1 mouse cellular context compared by ENCODE assay signal in genomic region chr19:12473201-12473641, GRCm38 (mm10).
TF ChIP-seq lines count a peak whose summit lies in the region.

No protein-coding gene starts in this region.

TF ChIP-seq in MEL, 35 proteins besides CTCF, POLR2A, EP300 and RAD21 (continued from another document):
- TF ChIP-seq USF2 (IDR thresholded peaks at IDR 0.05; ENCODE audit: borderline replicate concordance in 1 of 2, insufficient read depth in 1 of 2, low read depth in 1 of 2, low read length in 2 of 2): no peak
- no peak for TF ChIP-seq NRF1 (IDR thresholded peaks at IDR 0.05; ENCODE audit: insufficient read depth, low read depth, low read length, poor library complexity, severe bottlenecking)
